Mouse (Mus musculus): ENCODE measurements at regions not wholly inside any gene's neighbourhood (a gene's known extent, or its start where the extent isn't known, plus 50 kb on each side); places are given as distances from the start of the nearest gene placed in this dataset.

- DNase-seq (ENCODE audit: low spot score), result no peak
These were observed 52.0 kb upstream of the Vtcn1 start for GRCm38 (mm10) chr3:100773237-100773636.

DNA sequence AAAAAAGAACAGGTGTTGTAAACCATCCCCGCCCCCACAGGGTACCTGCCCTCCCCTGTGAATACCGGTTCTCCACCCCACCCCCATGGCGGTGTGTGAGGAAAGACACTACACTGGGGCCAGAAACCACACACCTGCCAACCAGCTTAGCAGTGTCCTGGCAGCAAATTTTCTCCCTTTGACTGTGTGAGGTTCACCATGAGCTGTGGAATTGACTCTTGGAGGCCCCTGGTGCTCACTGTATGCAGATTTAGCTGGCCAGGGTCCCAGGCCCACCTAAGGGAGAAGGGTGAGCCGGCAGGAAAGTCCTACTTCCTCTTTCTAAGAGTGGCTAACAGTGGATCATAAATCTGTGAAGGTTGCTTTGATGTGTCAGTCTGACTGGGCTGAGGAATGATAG lies 53.9 kb upstream of the Vtcn1 start:
- no peak for DNase-seq (ENCODE audit: low spot score)

GRCm38 (mm10) chr3:100770841-100771240 lies 54.4 kb upstream of the Vtcn1 start:
- DNase-seq (ENCODE audit: low spot score), result no peak

DNA sequence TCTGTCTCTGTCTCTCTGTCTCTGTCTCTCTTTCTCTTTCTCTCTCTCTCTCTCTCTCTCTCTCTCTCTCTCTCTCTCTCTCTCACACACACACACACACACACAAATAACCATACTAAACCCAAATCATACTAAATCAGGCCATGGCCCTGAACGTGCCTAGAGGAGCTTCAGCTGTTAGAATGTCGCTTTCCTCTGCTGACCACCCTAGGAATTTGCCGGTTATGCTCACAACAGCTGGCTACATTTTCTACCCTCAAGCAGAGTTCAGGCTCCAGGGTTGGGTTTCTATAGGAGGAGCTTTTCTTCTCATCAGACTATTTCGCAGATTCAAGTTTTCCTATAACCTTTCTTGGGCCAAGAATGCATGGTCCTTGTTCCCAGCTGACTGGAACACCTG lies 56.1 kb upstream of the Vtcn1 start:
- DNase-seq (ENCODE audit: low spot score), result no peak

GRCm38 (mm10) chr3:100768170-100768624 lies 57.1 kb upstream of the Vtcn1 start:
- DNase-seq (ENCODE audit: low spot score), result peak; percentile 30

- no peak for DNase-seq (ENCODE audit: low spot score)
These were observed 59.9 kb upstream of the Vtcn1 start for GRCm38 (mm10) chr3:100765323-100765722.

DNA sequence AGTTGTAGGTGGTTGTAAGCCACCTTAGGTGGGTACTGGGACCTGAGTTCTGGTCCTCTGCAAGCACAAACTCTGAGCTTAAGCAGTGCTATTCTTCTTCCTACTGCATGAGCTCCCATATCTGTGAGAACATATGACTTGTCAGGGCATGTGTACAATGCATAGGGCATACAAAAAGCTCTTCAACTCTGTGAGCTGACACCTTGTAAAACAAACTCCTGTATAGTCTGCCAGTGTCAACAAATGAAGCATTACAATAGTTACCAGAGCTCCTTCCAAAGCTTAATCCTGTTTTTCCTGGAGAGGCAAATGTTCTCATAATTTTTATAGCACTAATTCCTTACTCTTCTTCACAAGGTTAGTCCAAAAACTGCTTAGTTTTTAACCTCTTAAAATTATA lies 62.4 kb upstream of the Vtcn1 start:
- DNase-seq (ENCODE audit: low spot score), result no peak

- no peak for DNase-seq (ENCODE audit: low spot score)
These were observed 65.9 kb upstream of the Vtcn1 start for GRCm38 (mm10) chr3:100759091-100759941.

DNA sequence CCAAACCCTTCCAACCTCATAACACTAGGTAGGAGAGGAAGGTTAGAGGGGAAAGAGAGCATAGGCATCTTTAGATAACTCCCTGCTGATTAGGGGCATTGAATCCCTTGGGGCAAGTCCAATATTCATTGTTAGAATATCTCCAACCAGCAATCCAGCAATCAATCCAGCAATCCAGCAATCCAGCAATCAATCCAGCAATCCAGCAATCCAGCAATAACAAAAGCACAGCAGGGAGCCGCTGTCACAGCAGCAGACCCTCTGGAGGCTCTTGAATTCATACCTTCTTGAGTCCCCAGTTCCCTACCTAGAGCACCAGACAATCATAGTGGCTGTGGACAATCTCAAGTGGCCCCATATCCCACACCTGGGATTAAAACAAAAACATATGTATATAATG lies 69.4 kb upstream of the Man1a2 start:
- DNase-seq (ENCODE audit: low spot score), result no peak

GRCm38 (mm10) chr3:100751211-100751610 lies 65.9 kb upstream of the Man1a2 start:
- DNase-seq (ENCODE audit: low spot score), result no peak

GRCm38 (mm10) chr3:100748727-100749126 lies 63.4 kb upstream of the Man1a2 start:
- DNase-seq (ENCODE audit: low spot score), result no peak

- no peak for DNase-seq (ENCODE audit: low spot score)
These were observed 63.0 kb upstream of the Man1a2 start for GRCm38 (mm10) chr3:100748309-100748691.

DNA sequence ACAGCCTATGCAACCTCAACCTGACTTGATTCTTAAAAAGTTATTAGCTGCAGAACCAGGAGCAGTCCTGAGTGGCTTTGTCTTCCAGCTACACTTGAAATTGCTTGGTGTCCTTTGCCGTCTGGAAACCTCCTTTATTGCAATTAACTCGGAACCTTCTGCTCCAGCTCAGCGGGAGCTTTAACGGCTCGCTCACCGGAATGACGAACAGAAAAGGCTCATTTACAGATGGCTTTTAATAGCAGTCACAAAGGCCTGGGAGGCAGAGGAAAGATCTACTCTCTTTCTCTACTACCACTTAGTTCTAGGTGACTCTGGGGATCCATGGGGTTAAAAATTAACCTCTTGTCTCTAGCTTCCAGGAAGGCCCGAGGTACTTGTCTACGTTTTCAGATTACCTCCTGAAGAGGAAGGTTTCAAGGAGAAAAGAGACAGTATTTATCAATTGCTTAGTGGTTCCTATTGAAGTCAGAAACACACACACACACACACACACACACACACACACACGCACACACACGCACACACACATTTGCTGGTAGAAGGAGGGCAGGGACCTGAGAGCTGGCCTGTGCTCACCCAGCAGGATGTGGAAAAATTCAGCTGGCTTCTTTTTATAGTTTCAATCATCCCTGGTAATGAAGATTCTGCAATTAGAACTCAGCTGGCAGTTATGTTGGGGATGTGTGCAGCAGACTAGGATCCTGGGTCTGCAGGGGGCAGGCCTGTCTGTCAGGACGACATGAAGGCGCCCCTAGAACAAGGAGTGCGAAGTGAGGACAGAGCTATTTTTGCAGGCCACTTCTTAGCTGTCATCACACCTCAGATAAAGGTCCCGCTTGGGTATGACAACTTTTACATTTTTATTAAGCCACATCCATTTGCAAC lies 62.4 kb upstream of the Man1a2 start:
- DNase-seq (ENCODE audit: low spot score), result no peak

DNA sequence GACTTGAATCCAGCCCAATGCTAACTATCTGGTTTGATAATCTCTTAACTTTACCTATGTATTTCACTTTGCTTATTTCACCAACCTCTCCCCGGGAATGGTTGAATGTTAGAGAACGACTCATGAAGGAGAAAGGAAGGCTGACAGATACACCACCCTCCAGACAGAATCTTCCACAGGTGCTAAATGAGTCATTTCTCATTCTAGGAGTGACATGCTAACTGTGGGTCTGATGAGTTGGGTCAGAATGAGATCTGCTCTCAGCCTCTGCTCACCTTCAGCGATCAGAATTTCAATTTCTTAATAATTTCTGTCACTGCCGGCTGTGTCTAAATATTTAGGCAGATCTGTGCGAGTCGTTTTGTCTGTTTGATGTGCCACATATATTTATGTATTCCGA lies 52.4 kb upstream of the Man1a2 start:
- no peak for DNase-seq (ENCODE audit: low spot score)

DNA sequence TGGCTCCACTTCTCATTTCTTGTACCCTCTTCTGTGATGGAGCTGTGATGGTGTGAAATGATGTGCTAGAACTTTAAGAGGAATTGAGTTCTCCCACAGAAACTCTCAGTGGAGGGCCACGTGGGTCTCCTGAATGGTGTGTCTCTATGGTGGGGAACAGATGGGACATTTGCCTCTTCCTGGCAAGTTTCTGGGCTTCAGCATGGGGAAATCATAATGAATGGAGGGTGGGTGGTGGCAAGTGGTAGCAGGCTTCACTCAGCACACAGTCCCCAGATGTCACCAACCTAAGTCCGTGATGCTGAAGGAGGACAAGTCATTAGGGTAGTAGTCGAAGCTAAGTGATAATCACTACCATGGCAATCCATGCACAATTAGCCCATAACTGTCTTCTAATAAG lies 51.2 kb upstream of the Man1a2 start:
- DNase-seq (ENCODE audit: low spot score), result no peak
